Mouse (Mus musculus): ENCODE measurements around the gene Gng7. TPM values are rescaled to one million over a fixed set of nuclear protein-coding genes. Genes with fewer than 3 reads are reported as not detected.

Gene Gng7
- polyA plus RNA-seq, 1 experiment from 2014 or later: 1.5 TPM

GRCm38 (mm10) chr10:80904004-80904693, 110.6 kb downstream of the Gng7 start:
- H3K9ac ChIP-seq: no peak overlapping the region
- H3K4me2 ChIP-seq: no peak overlapping the region
- H3K27me3 ChIP-seq (replicated peaks): no peaks in the 10 kb centered on the region
- peaks cover 79% of the 10 kb centered on the region for H3K36me3 ChIP-seq
- no peaks in the 10 kb centered on the region for H3K9me3 ChIP-seq (replicated peaks)
- peaks cover 16% of the 10 kb centered on the region for H3K4me1 ChIP-seq (replicated peaks)
- ATAC-seq (ENCODE audit: insufficient number of reproducible peaks, low FRiP score): no peak
- H3K27ac ChIP-seq (ENCODE audit: poor library complexity, severe bottlenecking): no peak overlapping the region
- no peak overlapping the region for H3K4me3 ChIP-seq
- WGBS: 80% methylated on average over 28 of the region's 28 CpGs

- 94% methylated on average over 10 of the region's 10 CpGs for WGBS
- Histone ChIP-seq H3K9ac (no peak overlapping the region), H3K4me3 (no peak overlapping the region), H3K27ac (ENCODE audit: poor library complexity, severe bottlenecking) (no peak overlapping the region), H3K36me3 (peaks cover 74% of the 10 kb centered on the region), H3K27me3 (replicated peaks) (no peaks in the 10 kb centered on the region), H3K4me2 (no peak overlapping the region), H3K9me3 (replicated peaks) (no peaks in the 10 kb centered on the region), H3K4me1 (replicated peaks) (peaks cover 23% of the 10 kb centered on the region)
- ATAC-seq (ENCODE audit: insufficient number of reproducible peaks, low FRiP score): no peak
Measured at GRCm38 (mm10) chr10:80903282-80903681, 111.5 kb downstream of the Gng7 start.

GRCm38 (mm10) chr10:80902273-80902940, 112.3 kb downstream of the Gng7 start:
- no peak overlapping the region for H3K9ac ChIP-seq
- peaks cover 32% of the 10 kb centered on the region for H3K4me1 ChIP-seq (replicated peaks)
- H3K27ac ChIP-seq (ENCODE audit: poor library complexity, severe bottlenecking): no peak overlapping the region
- H3K4me3 ChIP-seq: no peak overlapping the region
- H3K27me3 ChIP-seq (replicated peaks): 0 out of 2 replicates have a peak, but pooled peaks cover 6% of the 10 kb centered on the region
- 95% methylated on average over 9 of the region's 9 CpGs for WGBS
- peaks cover 65% of the 10 kb centered on the region for H3K36me3 ChIP-seq
- no peak for ATAC-seq (ENCODE audit: insufficient number of reproducible peaks, low FRiP score)
- H3K4me2 ChIP-seq: no peak overlapping the region
- H3K9me3 ChIP-seq (replicated peaks): no peaks in the 10 kb centered on the region

GRCm38 (mm10) chr10:80901409-80902272, 113.1 kb downstream of the Gng7 start:
- no peaks in the 10 kb centered on the region for H3K9me3 ChIP-seq (replicated peaks)
- H3K36me3 ChIP-seq: peaks cover 60% of the 10 kb centered on the region
- H3K27ac ChIP-seq (ENCODE audit: poor library complexity, severe bottlenecking): peak overlapping the region; percentile 8; the same call in 1 of the 2 replicates
- H3K9ac ChIP-seq: 0 out of 2 replicates have a peak overlapping the region, but pooled peaks have one; percentile 28
- peaks cover 32% of the 10 kb centered on the region for H3K4me1 ChIP-seq (replicated peaks)
- H3K4me3 ChIP-seq: no peak overlapping the region
- peak overlapping the region; percentile 30 for H3K4me2 ChIP-seq
- ATAC-seq (ENCODE audit: insufficient number of reproducible peaks, low FRiP score): no peak
- H3K27me3 ChIP-seq (replicated peaks): 0 out of 2 replicates have a peak, but pooled peaks cover 10% of the 10 kb centered on the region
- 88% methylated on average over 19 of the region's 19 CpGs for WGBS

- ATAC-seq (ENCODE audit: insufficient number of reproducible peaks, low FRiP score): peak; percentile 96
- Histone ChIP-seq H3K9ac (peak within 1 kb of the TSS; percentile 94), H3K36me3 (peaks cover 50% of the 10 kb centered on the region), H3K4me3 (peak within 1 kb of the TSS; percentile 97), H3K4me2 (peak within 1 kb of the TSS; percentile 93), H3K4me1 (replicated peaks) (peaks cover 32% of the 10 kb centered on the region), H3K27me3 (replicated peaks) (0 out of 2 replicates have a peak, but pooled peaks cover 10% of the 10 kb centered on the region), H3K27ac (ENCODE audit: poor library complexity, severe bottlenecking) (peak within 1 kb of the TSS; percentile 75), H3K9me3 (replicated peaks) (no peaks in the 10 kb centered on the region)
- under 1% methylated on average over 72 of the region's 72 CpGs for WGBS
Measured at GRCm38 (mm10) chr10:80900318-80901247, 114.2 kb downstream of the Gng7 start, which contains the start of gene Timm13. Gene Timm13, minus strand, starts transcription at chr10:80900969.

GRCm38 (mm10) chr10:80899591-80900317, 115.0 kb downstream of the Gng7 start:
- Histone ChIP-seq H3K27ac (ENCODE audit: poor library complexity, severe bottlenecking) (0 out of 2 replicates have a peak overlapping the region, but pooled peaks have one; percentile 75), H3K4me1 (replicated peaks) (peaks cover 32% of the 10 kb centered on the region), H3K27me3 (replicated peaks) (0 out of 2 replicates have a peak, but pooled peaks cover 10% of the 10 kb centered on the region), H3K36me3 (peaks cover 41% of the 10 kb centered on the region), H3K9ac (peak overlapping the region; percentile 94), H3K4me2 (peak overlapping the region; percentile 93), H3K4me3 (peak overlapping the region; percentile 97), H3K9me3 (replicated peaks) (no peaks in the 10 kb centered on the region)
- 18% methylated on average over 25 of the region's 25 CpGs for WGBS
- ATAC-seq (ENCODE audit: insufficient number of reproducible peaks, low FRiP score): no peak

GRCm38 (mm10) chr10:80899074-80899473, 115.7 kb downstream of the Gng7 start:
- 0 out of 2 replicates have a peak, but pooled peaks cover 10% of the 10 kb centered on the region for H3K27me3 ChIP-seq (replicated peaks)
- H3K4me2 ChIP-seq: peak overlapping the region; percentile 93; the same call in 1 of the 2 replicates
- 86% methylated on average over 8 of the region's 8 CpGs for WGBS
- ATAC-seq (ENCODE audit: insufficient number of reproducible peaks, low FRiP score): no peak
- H3K36me3 ChIP-seq: peaks cover 35% of the 10 kb centered on the region
- H3K27ac ChIP-seq (ENCODE audit: poor library complexity, severe bottlenecking): no peak overlapping the region
- H3K4me1 ChIP-seq (replicated peaks): peaks cover 25% of the 10 kb centered on the region
- H3K9ac ChIP-seq: no peak overlapping the region
- H3K9me3 ChIP-seq (replicated peaks): no peaks in the 10 kb centered on the region
- H3K4me3 ChIP-seq: no peak overlapping the region

All from heart, embryonic 12.5 days (tissue).